Mouse (Mus musculus): ENCODE measurements around the gene Olfr1444. TPM values are rescaled to one million over a fixed set of nuclear protein-coding genes. Genes with fewer than 3 reads are reported as not detected.

Olfr1444 gene
- total RNA-seq (2023): not detected

DNA sequence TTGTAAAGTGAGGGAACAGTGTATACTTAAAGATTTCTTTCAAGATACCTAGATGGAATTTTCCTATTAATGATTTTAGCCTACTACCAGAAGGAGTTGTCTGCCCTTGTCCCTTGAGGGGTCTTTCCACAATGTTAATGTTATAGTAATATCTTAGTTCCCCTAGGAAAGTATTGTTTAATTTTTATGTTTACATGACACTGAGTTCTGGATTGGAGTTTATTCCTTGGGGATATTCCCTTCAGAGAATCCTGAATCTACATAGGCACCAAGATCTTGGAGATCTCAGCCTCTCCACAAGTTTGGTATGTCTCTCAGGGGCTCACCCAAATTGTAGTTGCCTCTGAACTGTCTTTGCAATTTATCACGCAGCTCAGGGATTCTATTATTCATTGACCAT, at the start of gene Olfr1444:
Olfr1444 (plus strand) TSS at position 301 of the 400 bp plus-strand sequence.

DNA sequence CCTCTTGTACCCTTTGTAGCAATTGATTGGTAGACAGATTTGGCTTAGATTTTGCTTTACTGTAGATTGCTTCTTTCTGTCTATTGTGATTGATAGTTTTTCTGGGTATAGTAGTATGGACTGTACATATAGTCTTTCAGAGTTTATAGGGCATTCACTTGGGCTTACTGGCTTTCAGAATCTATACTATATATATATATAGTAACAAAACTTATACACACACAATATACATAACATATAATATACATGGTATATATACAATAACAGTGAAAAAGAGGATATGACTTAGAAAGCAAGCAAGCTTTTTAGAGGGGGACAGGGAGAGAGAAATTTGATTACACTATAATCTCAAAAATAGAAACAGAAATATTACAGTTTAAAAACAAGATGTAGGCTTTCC, 10.7 kb upstream of the Olfr1444 start, which contains the start of gene Gm5244:
Gm5244 (plus strand) TSS at position 301 of the 400 bp plus-strand sequence.

DNA sequence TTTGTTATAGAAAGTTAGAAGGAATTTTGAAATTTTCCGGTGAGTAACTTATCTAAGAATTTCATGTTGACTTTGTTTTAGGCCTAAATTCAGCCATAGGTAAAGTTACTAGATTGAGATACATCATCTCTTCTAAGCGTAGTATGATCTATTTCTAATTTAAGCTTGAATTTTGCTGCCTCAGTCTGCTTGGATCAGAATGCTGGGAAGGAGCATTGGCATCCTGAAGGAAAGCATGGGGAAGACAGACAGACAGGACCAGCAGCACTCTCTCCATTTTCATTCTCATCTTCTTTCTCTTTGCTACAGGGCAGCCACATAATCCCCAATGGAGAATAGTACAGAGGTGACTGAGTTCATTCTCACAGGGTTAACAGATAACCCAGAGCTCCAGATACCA, 26.5 kb downstream of the Olfr1444 start, which contains the start of gene Olfr1445:
Olfr1445 (plus strand) TSS at position 301 of the 400 bp plus-strand sequence.

DNA sequence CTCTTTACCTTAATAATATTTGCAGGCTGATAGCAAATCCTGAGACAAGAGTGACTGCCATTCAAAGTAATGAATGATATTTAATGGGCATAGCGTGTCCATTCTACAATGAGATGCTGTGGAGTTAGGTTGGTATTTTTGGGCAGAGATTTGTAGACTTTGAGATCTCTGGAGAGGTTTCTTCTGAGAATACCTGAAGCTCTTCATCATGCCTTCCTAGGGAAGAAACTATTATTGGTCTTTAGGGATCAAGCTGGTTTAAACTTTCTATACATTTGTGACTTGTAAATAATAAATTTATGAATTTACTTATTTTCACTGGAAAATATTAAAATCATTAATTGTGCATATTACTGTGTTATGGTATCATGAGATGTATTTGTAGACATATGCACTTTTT, 36.3 kb downstream of the Olfr1444 start, which contains the start of gene Olfr1446:
Olfr1446 (minus strand) TSS at position 101 of the 400 bp plus-strand sequence.

DNA sequence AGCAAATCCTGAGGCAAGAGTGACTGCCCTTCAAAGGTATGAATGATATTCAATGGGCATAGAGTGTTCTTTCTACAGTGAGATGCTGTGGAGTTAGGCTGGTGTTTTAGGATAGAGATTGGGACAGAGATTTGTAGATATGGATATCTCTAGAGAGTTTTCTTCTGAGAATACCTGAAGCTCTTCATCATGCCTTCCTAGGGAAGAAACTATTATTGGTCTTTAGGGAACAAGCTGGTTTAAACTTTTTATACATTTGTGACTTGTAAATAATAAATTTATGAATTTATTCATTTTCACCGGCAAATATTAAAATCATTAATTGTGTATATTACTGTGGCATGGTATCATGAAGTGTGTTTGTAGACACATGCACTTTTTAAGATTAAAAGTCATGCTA, 46.6 kb downstream of the Olfr1444 start, which contains the start of gene Olfr1447:
Olfr1447 (minus strand) TSS at position 101 of the 400 bp plus-strand sequence.

Other genes starting within 250 kb of the Olfr1444 start
- gene Glyat, start 224.0 kb upstream of the Olfr1444 start, total RNA-seq (2023): not detected
- gene Olfr1442, start 186.8 kb upstream of the Olfr1444 start, total RNA-seq (2023): not detected
- gene Olfr1443, start 179.2 kb upstream of the Olfr1444 start, total RNA-seq (2023): not detected
- not detected for gene Keg1, start 161.5 kb upstream of the Olfr1444 start, total RNA-seq (2023)
- gene Cntf, start 91.7 kb upstream of the Olfr1444 start, total RNA-seq (2023): 4.5 TPM
- gene Zfp91, start 61.2 kb upstream of the Olfr1444 start, total RNA-seq (2023): 81.9 TPM
- 30.4 TPM for gene Lpxn, start 61.1 kb upstream of the Olfr1444 start, total RNA-seq (2023)
- not detected for gene Gm5244, start 10.6 kb upstream of the Olfr1444 start, total RNA-seq (2023)
- not detected for gene Olfr1445, start 26.6 kb downstream of the Olfr1444 start, total RNA-seq (2023)
- gene Olfr1446, start 36.2 kb downstream of the Olfr1444 start, total RNA-seq (2023): not detected
- gene Olfr1447, start 46.5 kb downstream of the Olfr1444 start, total RNA-seq (2023): not detected
- gene Olfr1448, start 67.1 kb downstream of the Olfr1444 start, total RNA-seq (2023): not detected
- gene Olfr1449, start 73.6 kb downstream of the Olfr1444 start, total RNA-seq (2023): not detected
- not detected for gene Olfr1450, start 93.0 kb downstream of the Olfr1444 start, total RNA-seq (2023)
- not detected for gene Olfr1451, start 137.7 kb downstream of the Olfr1444 start, total RNA-seq (2023)
- gene Olfr1453, start 171.0 kb downstream of the Olfr1444 start, total RNA-seq (2023): not detected
- not detected for gene Olfr1454, start 203.3 kb downstream of the Olfr1444 start, total RNA-seq (2023)
- not detected for gene Olfr1457, start 240.6 kb downstream of the Olfr1444 start, total RNA-seq (2023)
- gene Olfr1458, start 249.5 kb downstream of the Olfr1444 start, total RNA-seq (2023): not detected